Mouse (Mus musculus): Measurements from ENCODE around the gene Rnf181.

GRCm38 (mm10) chr6:72359891-72360598 is 6.7 kb downstream of the Rnf181 start:
- TF ChIP-seq CTCF (conservative IDR thresholded peaks at IDR 0.05; ENCODE audit: insufficient read depth, insufficient read length, low read depth, low read length) (no peak), POLR2A (IDR thresholded peaks at IDR 0.05; ENCODE audit: low read depth, low read length) (peak; percentile 33)

Data from kidney, adult 2 months (tissue).